Mouse (Mus musculus) liver, embryonic 15.5 days (tissue): ENCODE results near the gene Evx1. TPM values are rescaled to one million over a fixed set of nuclear protein-coding genes. Genes with fewer than 3 reads are reported as not detected.
"Not testable (repeated sequence)": the region's sequence is repeated elsewhere in the genome, so short reads cannot be mapped to it uniquely, and the experiment has no call there.

Experiments
- ATAC-seq: fragments of 200-750 bp; cut with Nextera tagmentation; 2 replicates; pipeline ENCODE4 v1.8.0; 2017; ENCODE audit warnings: moderate number of reproducible peaks, mild to moderate bottlenecking, moderate library complexity; ENCODE audit not compliant: insufficient read depth
- H3K27ac ChIP-seq: fragments of 300-500 bp; sonication (generic); replicated peaks from 2 replicates; pipeline ENCODE4 v1.5.1; 2015; ENCODE audit warnings: mild to moderate bottlenecking, inconsistent platforms
- H3K27me3 ChIP-seq: fragments of 300-500 bp; sonication (generic); 2 replicates; pipeline ENCODE4 v1.6.1; 2015; ENCODE audit warnings: mild to moderate bottlenecking, inconsistent platforms
- H3K36me3 ChIP-seq: fragments of 300-500 bp; sonication (generic); replicated peaks from 2 replicates; pipeline ENCODE4 v1.6.1; 2015; ENCODE audit warnings: moderate library complexity, mild to moderate bottlenecking, inconsistent platforms
- H3K4me1 ChIP-seq: fragments of 300-500 bp; sonication (generic); replicated peaks from 2 replicates; pipeline ENCODE4 v1.6.1; 2015; ENCODE audit warnings: inconsistent platforms
- H3K4me2 ChIP-seq: fragments of 300-500 bp; sonication (generic); 2 replicates; pipeline ENCODE4 v1.6.1; 2015; ENCODE audit warnings: moderate library complexity, mild to moderate bottlenecking, inconsistent platforms
- H3K4me3 ChIP-seq: fragments of 300-500 bp; sonication (generic); replicated peaks from 2 replicates; pipeline ENCODE4 v1.5.1; 2015; ENCODE audit warnings: mild to moderate bottlenecking, inconsistent platforms
- H3K9ac ChIP-seq: fragments of 300-500 bp; sonication (generic); 2 replicates; pipeline ENCODE4 v1.6.1; 2015; ENCODE audit warnings: moderate library complexity, mild to moderate bottlenecking, inconsistent platforms
- H3K9me3 ChIP-seq: fragments of 300-500 bp; sonication (generic); replicated peaks from 2 replicates; pipeline ENCODE4 v1.6.1; 2016; ENCODE audit warnings: inconsistent platforms
- WGBS: fragments of 180-500 bp; shearing (Covaris S2); methylation state at CpG from one replicate; pipeline ENCODE4 v1.1.7; 2015; ENCODE audit warnings: mixed read lengths; ENCODE audit not compliant: insufficient replicate concordance; 5-methylcytosine and 5-hydroxymethylcytosine counted together
- polyA plus RNA-seq: library from polyadenylated mRNA; unstranded; fragments of >200 nt; fragmentation: Nextera tagmentation; extraction: Ambion mirVana; gene quantifications from 2 replicates; pipeline ENCODE4 v1.2.1, GENCODE M21; 2015

Evx1 gene
- polyA plus RNA-seq, 1 experiment from 2014 or later, result not detected

DNA sequence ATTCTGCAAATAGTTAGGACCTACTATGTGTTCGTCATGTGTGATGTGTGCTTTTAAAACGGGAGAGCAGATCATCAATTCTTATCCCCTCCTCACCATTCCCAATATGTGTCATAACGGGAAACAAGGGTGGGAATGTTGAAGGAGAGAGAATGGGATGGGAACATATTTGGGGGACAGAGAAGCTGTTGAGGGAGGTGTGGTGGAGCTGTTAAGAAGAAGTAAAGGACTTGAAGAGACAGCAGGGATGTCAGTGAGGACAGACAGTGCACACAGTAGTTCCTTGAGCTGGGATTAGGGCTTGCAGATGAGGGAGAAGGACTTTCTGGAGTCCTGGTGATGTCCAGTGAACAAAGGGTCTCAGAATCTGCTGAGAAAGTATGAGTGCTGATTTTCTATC is 10.8 kb downstream of the Evx1 start:
- no peak for ATAC-seq
- H3K4me1 ChIP-seq, result no peaks in the 10 kb centered on the region
- H3K27me3 ChIP-seq, result peaks cover 70% of the 10 kb centered on the region
- no peak overlapping the region for H3K4me2 ChIP-seq
- H3K36me3 ChIP-seq, result no peaks in the 10 kb centered on the region
- H3K27ac ChIP-seq, result no peak overlapping the region
- 43% methylated on average over 3 of the region's 3 CpGs for WGBS
- H3K9ac ChIP-seq, result no peak overlapping the region
- no peaks in the 10 kb centered on the region for H3K9me3 ChIP-seq
- H3K4me3 ChIP-seq, result no peak overlapping the region

DNA sequence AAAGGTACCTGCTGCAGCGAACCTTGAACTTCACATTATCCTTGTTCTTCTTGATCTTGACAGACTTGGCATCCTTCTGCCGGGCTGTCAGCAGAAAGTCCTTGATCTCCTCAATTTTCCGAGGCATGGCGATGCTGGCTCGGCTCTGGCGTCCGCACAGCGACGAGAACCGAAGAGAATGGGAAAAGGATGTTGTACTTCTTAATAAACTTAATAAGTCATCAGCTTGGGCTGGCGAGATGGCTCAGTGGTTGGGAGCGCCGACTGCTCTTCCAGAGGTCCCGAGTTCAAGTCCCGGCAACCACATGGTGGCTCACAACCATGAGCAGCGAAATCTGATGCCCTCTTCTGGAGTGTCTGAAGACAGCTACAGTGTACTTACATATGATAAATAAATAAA is 33.5 kb downstream of the Evx1 start:
- WGBS, result 76% methylated on average over 16 of the region's 16 CpGs
- H3K27ac ChIP-seq, H3K27me3 ChIP-seq, H3K4me1 ChIP-seq, H3K4me3 ChIP-seq, H3K9me3 ChIP-seq, ATAC-seq, H3K4me2 ChIP-seq, H3K36me3 ChIP-seq, H3K9ac ChIP-seq: not testable (repeated sequence)

DNA sequence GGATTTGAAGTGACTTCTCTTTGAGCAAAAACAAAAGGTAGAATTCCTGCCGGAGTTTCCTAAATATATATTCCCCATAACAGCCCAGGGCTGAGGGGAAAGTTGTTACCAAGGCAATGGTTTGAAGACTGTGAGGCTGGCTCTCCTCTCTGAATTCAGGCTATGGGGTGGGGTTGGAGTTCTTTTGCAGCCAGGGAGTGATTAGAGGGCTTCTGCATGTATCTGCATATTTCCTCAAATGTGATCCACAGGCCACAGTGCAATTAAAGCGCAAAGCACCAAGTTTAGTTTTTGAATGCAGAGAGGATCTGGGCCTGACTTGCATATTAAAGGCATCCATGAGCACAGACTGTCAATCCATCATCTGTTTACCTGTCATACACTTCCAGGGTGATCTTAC is 52.7 kb downstream of the Evx1 start:
- Histone ChIP-seq H3K27me3 (no peaks in the 10 kb centered on the region), H3K4me1 (no peaks in the 10 kb centered on the region), H3K9me3 (no peaks in the 10 kb centered on the region), H3K27ac (no peak overlapping the region), H3K9ac (no peak overlapping the region), H3K36me3 (no peaks in the 10 kb centered on the region), H3K4me3 (no peak overlapping the region), H3K4me2 (no peak overlapping the region)
- WGBS, result 82% methylated on average over 2 of the region's 2 CpGs
- no peak for ATAC-seq

DNA sequence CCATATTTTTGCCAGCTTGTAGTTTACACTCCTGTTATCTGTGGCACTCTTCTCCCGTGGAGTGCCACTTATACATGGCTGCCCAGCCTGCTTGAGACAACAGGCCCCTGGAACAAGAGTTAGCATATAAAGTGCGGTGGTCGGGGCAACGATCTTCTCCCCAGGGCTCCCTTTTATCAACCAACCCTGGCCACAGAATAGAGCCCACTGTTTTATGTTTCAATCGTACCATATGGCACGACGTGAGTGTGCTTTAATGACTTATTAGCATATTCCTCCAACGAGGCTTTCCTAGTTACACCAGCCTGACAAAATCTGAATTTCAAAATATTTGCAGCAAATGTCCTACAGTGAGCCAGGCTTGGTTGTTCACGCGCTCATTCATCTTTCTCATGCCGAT is 53.2 kb downstream of the Evx1 start:
- ATAC-seq, result no peak
- Histone ChIP-seq H3K9ac (no peak overlapping the region), H3K36me3 (no peaks in the 10 kb centered on the region), H3K4me1 (no peaks in the 10 kb centered on the region), H3K27ac (no peak overlapping the region), H3K4me2 (no peak overlapping the region), H3K27me3 (no peaks in the 10 kb centered on the region), H3K9me3 (no peaks in the 10 kb centered on the region), H3K4me3 (no peak overlapping the region)
- 68% methylated on average over 11 of the region's 11 CpGs for WGBS

DNA sequence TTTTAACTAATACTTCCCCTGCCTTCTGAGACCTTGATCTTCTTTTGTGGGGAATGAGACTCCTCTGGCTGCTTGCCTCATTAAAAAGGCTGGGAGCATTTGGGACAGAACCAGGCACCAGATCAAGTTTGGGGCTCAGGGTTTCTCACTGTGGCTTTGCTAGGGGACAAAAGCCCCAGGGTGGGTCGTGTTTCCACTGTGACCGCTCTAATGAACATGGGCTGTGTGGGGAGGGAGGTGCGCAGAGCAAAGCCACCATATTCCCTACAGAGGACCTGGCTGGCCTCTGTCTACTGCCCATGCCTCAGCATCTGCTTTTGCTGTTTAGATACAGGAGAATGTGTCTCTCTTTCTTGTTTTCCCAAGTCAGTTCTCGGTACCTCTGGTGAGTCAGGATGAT is 53.8 kb downstream of the Evx1 start:
- H3K27me3 ChIP-seq, result no peaks in the 10 kb centered on the region
- no peaks in the 10 kb centered on the region for H3K4me1 ChIP-seq
- no peak overlapping the region for H3K9ac ChIP-seq
- no peaks in the 10 kb centered on the region for H3K36me3 ChIP-seq
- no peaks in the 10 kb centered on the region for H3K9me3 ChIP-seq
- H3K4me3 ChIP-seq, result no peak overlapping the region
- H3K27ac ChIP-seq, result no peak overlapping the region
- WGBS, result 56% methylated on average over 4 of the region's 4 CpGs
- H3K4me2 ChIP-seq, result no peak overlapping the region
- ATAC-seq, result no peak

Other genes starting within 250 kb of the Evx1 start
- gene Hoxa1, start 155.2 kb upstream of the Evx1 start, polyA plus RNA-seq, result 0.31 and 0.58 TPM in 2 replicates
- 0.29 and 0.37 TPM in 2 replicates for gene Hoxa2, start 148.7 kb upstream of the Evx1 start, polyA plus RNA-seq
- 0.05 TPM in 2 replicates for gene 5730596B20Rik, start 136.0 kb upstream of the Evx1 start, polyA plus RNA-seq
- gene Hoxa4, start 121.7 kb upstream of the Evx1 start, polyA plus RNA-seq, result 0.07 and 0.21 TPM in 2 replicates
- gene Hoxa5, start 108.9 kb upstream of the Evx1 start, polyA plus RNA-seq, result 0.41 and 0.74 TPM in 2 replicates
- not detected in 2 replicates for gene Hoxa6, start 104.8 kb upstream of the Evx1 start, polyA plus RNA-seq
- 0.18 and 0.20 TPM in 2 replicates for gene Hoxa3, start 100.2 kb upstream of the Evx1 start, polyA plus RNA-seq
- gene Gm28308, start 100.2 kb upstream of the Evx1 start, polyA plus RNA-seq, result not detected in 2 replicates
- 0.23 and 0.37 TPM in 2 replicates for gene Hoxa7, start 91.6 kb upstream of the Evx1 start, polyA plus RNA-seq
- gene Hoxa9, start 82.4 kb upstream of the Evx1 start, polyA plus RNA-seq, result 0.23 and 0.43 TPM in 2 replicates
- gene Hoxa10, start 72.6 kb upstream of the Evx1 start, polyA plus RNA-seq, result 0.07 and 0.08 TPM in 2 replicates
- not detected in 2 replicates for gene Hoxa11, start 67.7 kb upstream of the Evx1 start, polyA plus RNA-seq
- not detected in 2 replicates for gene Hoxa13, start 52.6 kb upstream of the Evx1 start, polyA plus RNA-seq